Mouse (Mus musculus) liver, embryonic 15.5 days (tissue): ENCODE data around the gene Map3k1. TPM values are rescaled to one million over a fixed set of nuclear protein-coding genes. Genes with fewer than 3 reads are reported as not detected.

ENCODE experiments used
- ATAC-seq: fragments of 200-750 bp; cut with Nextera tagmentation; 2 replicates; pipeline ENCODE4 v1.8.0; 2017; ENCODE audit warnings: moderate number of reproducible peaks, mild to moderate bottlenecking, moderate library complexity; ENCODE audit not compliant: insufficient read depth
- H3K27ac ChIP-seq: fragments of 300-500 bp; sonication (generic); replicated peaks from 2 replicates; pipeline ENCODE4 v1.5.1; 2015; ENCODE audit warnings: mild to moderate bottlenecking, inconsistent platforms
- H3K27me3 ChIP-seq: fragments of 300-500 bp; sonication (generic); 2 replicates; pipeline ENCODE4 v1.6.1; 2015; ENCODE audit warnings: mild to moderate bottlenecking, inconsistent platforms
- H3K36me3 ChIP-seq: fragments of 300-500 bp; sonication (generic); replicated peaks from 2 replicates; pipeline ENCODE4 v1.6.1; 2015; ENCODE audit warnings: moderate library complexity, mild to moderate bottlenecking, inconsistent platforms
- H3K4me1 ChIP-seq: fragments of 300-500 bp; sonication (generic); replicated peaks from 2 replicates; pipeline ENCODE4 v1.6.1; 2015; ENCODE audit warnings: inconsistent platforms
- H3K4me2 ChIP-seq: fragments of 300-500 bp; sonication (generic); 2 replicates; pipeline ENCODE4 v1.6.1; 2015; ENCODE audit warnings: moderate library complexity, mild to moderate bottlenecking, inconsistent platforms
- H3K4me3 ChIP-seq: fragments of 300-500 bp; sonication (generic); replicated peaks from 2 replicates; pipeline ENCODE4 v1.5.1; 2015; ENCODE audit warnings: mild to moderate bottlenecking, inconsistent platforms
- H3K9ac ChIP-seq: fragments of 300-500 bp; sonication (generic); 2 replicates; pipeline ENCODE4 v1.6.1; 2015; ENCODE audit warnings: moderate library complexity, mild to moderate bottlenecking, inconsistent platforms
- H3K9me3 ChIP-seq: fragments of 300-500 bp; sonication (generic); replicated peaks from 2 replicates; pipeline ENCODE4 v1.6.1; 2016; ENCODE audit warnings: inconsistent platforms
- WGBS: fragments of 180-500 bp; shearing (Covaris S2); methylation state at CpG from one replicate; pipeline ENCODE4 v1.1.7; 2015; ENCODE audit warnings: mixed read lengths; ENCODE audit not compliant: insufficient replicate concordance; 5-methylcytosine and 5-hydroxymethylcytosine counted together
- polyA plus RNA-seq: library from polyadenylated mRNA; unstranded; fragments of >200 nt; fragmentation: Nextera tagmentation; extraction: Ambion mirVana; gene quantifications from 2 replicates; pipeline ENCODE4 v1.2.1, GENCODE M21; 2015

Map3k1 gene
- polyA plus RNA-seq, 1 experiment from 2014 or later, result 12.3 TPM

DNA sequence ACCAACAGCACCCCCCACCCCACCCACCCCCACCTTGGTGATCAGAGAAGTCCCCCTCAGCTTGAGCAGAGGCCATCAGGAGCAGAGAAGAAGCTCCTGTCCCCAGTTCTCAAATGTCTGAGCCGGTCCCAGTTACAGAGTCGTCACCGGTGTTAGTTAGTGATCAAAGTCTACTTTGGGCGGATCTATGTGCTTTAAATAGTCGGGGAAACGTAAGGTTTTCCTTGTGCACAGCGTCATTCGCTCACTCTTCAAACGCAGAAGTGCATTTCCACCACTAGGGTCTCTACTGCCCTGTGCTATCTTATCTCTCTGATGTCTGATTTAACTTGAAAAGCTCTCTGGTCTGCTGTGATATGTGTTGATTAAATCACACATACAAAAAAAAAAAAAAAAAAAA is 38.0 kb downstream of the Map3k1 start:
- Histone ChIP-seq H3K4me1 (no peaks in the 10 kb centered on the region), H3K36me3 (peaks cover 98% of the 10 kb centered on the region), H3K4me2 (no peak overlapping the region), H3K9ac (no peak overlapping the region), H3K9me3 (no peaks in the 10 kb centered on the region), H3K4me3 (no peak overlapping the region), H3K27ac (no peak overlapping the region), H3K27me3 (no peaks in the 10 kb centered on the region)
- 89% methylated on average over 9 of the region's 9 CpGs for WGBS
- peak; percentile 23 for ATAC-seq

GRCm38 (mm10) chr13:111762526-111762925 is 46.3 kb downstream of the Map3k1 start:
- no peak for ATAC-seq
- H3K27ac ChIP-seq, result no peak overlapping the region
- no peak overlapping the region for H3K4me3 ChIP-seq
- no peaks in the 10 kb centered on the region for H3K9me3 ChIP-seq
- WGBS, result 66% methylated on average over 12 of the region's 12 CpGs
- no peaks in the 10 kb centered on the region for H3K27me3 ChIP-seq
- no peak overlapping the region for H3K4me2 ChIP-seq
- no peaks in the 10 kb centered on the region for H3K4me1 ChIP-seq
- peaks cover 97% of the 10 kb centered on the region for H3K36me3 ChIP-seq
- H3K9ac ChIP-seq, result no peak overlapping the region

DNA sequence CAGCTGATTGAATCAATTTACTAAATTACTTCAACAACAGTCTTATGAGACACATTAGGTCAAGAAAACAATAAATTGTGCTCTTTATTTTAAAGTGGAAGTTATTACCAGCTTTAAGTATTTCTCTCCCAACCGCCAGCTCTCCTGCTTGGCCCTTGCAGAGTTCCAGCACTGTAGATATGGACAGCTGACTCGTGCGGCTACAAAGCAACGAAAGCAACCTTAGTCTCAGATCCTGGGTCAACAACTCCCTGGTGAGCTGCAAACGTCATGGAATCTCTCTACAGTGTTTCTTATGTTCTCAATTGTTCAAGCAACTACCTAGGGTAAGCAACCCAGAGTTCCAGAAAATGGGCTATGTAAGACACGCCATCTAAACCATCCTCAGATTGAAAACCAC is 51.8 kb downstream of the Map3k1 start:
- H3K36me3 ChIP-seq, result peaks cover 98% of the 10 kb centered on the region
- ATAC-seq, result no peak
- no peak overlapping the region for H3K4me2 ChIP-seq
- H3K9ac ChIP-seq, result no peak overlapping the region
- no peaks in the 10 kb centered on the region for H3K9me3 ChIP-seq
- 89% methylated on average over 6 of the region's 6 CpGs for WGBS
- no peak overlapping the region for H3K27ac ChIP-seq
- H3K4me3 ChIP-seq, result no peak overlapping the region
- no peaks in the 10 kb centered on the region for H3K4me1 ChIP-seq
- no peaks in the 10 kb centered on the region for H3K27me3 ChIP-seq

DNA sequence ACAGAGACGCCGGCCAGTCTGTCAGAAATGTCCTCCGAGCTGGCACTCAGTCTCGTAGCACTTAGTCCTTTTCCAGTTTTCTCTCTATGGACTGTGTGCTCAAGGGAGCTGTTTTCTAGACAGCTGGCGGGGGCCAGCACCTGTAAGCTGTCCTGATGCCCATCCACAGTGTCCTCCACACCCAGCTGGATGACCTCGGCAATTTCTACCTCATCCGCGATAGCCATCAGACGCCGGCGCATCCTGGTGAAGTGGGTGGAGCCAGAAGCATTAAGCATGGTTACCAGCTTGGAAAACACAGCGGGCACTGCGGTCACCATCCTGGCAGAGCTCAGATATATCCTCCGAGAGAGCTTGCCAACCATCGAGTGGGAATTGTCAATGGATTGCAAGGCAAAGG is 52.9 kb downstream of the Map3k1 start:
- Histone ChIP-seq H3K4me3 (no peak overlapping the region), H3K36me3 (peaks cover 98% of the 10 kb centered on the region), H3K9ac (no peak overlapping the region), H3K27ac (no peak overlapping the region), H3K9me3 (no peaks in the 10 kb centered on the region), H3K27me3 (no peaks in the 10 kb centered on the region), H3K4me1 (no peaks in the 10 kb centered on the region), H3K4me2 (no peak overlapping the region)
- ATAC-seq, result no peak
- WGBS, result 91% methylated on average over 15 of the region's 15 CpGs

DNA sequence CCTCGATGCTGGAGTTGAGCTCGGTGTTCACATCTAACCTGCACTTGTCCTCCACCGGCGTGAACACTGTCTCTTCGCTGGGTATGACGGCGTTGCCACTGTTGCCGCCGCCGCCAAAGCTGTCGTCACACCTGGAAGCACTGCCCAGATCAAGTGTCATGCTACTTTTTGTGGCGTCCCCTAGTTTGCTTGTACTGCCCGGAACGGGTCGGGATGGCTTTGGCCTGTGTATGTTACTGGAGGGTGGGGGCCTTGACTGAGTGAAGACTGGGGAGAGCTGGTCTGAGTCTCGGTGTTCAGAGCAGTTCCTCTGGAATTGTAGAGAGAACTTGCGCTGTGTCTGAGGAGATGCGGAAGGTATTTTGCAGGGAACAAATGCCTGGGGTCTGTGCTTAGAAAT is 53.4 kb downstream of the Map3k1 start:
- no peaks in the 10 kb centered on the region for H3K27me3 ChIP-seq
- H3K9me3 ChIP-seq, result no peaks in the 10 kb centered on the region
- H3K9ac ChIP-seq, result no peak overlapping the region
- H3K27ac ChIP-seq, result no peak overlapping the region
- no peaks in the 10 kb centered on the region for H3K4me1 ChIP-seq
- no peak overlapping the region for H3K4me2 ChIP-seq
- peaks cover 98% of the 10 kb centered on the region for H3K36me3 ChIP-seq
- H3K4me3 ChIP-seq, result no peak overlapping the region
- no peak for ATAC-seq
- WGBS, result 94% methylated on average over 18 of the region's 18 CpGs

DNA sequence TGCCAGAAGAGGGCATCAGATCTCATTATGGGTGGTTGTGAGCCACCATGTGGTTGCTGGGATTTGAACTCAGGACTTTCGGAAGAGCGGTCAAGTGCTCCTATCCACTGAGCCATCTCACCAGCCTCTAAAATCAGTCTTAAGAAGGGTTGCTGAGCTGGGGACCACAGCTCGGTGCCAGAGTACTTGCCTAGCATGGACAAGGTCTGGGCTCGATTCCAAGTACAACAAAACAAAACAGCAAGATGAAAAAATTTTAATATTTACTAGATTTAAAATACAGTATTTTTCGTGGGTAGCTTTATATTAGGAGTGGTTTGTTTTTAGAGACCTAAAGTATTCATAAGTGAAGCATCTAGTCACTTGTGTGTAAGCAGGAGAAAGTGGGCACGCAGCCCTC is 55.5 kb downstream of the Map3k1 start:
- WGBS, result 88% methylated on average over 6 of the region's 6 CpGs

GRCm38 (mm10) chr13:111748301-111749062 is 60.3 kb downstream of the Map3k1 start:
- ATAC-seq, result no peak
- H3K27me3 ChIP-seq, result no peaks in the 10 kb centered on the region
- peaks cover 32% of the 10 kb centered on the region for H3K4me1 ChIP-seq
- H3K27ac ChIP-seq, result no peak overlapping the region
- no peak overlapping the region for H3K9ac ChIP-seq
- H3K9me3 ChIP-seq, result no peaks in the 10 kb centered on the region
- peaks cover 63% of the 10 kb centered on the region for H3K36me3 ChIP-seq
- no peak overlapping the region for H3K4me3 ChIP-seq
- no peak overlapping the region for H3K4me2 ChIP-seq
- WGBS, result 93% methylated on average over 28 of the region's 28 CpGs

More for the DNA sequence above, 55.5 kb downstream of the Map3k1 start:
- Histone ChIP-seq H3K4me3 (no peak overlapping the region), H3K27me3 (no peaks in the 10 kb centered on the region), H3K9ac (no peak overlapping the region), H3K27ac (no peak overlapping the region), H3K4me1 (no peaks in the 10 kb centered on the region), H3K9me3 (no peaks in the 10 kb centered on the region), H3K4me2 (no peak overlapping the region), H3K36me3 (peaks cover 99% of the 10 kb centered on the region)
- ATAC-seq, result no peak

- H3K4me1 ChIP-seq, result peaks cover 37% of the 10 kb centered on the region
- whole genome bisulfite sequencing, result 26% methylated on average over 5 of the region's 5 CpGs
- H3K27me3 ChIP-seq, result no peaks in the 10 kb centered on the region
- no peak overlapping the region for H3K4me3 ChIP-seq
- H3K9me3 ChIP-seq, result no peaks in the 10 kb centered on the region
- ATAC-seq, result peak; percentile 64
- peak overlapping the region; percentile 45; the same call in 1 of the 2 replicates for H3K27ac ChIP-seq
- peaks cover 47% of the 10 kb centered on the region for H3K36me3 ChIP-seq
- H3K4me2 ChIP-seq, result peak overlapping the region; percentile 26
- H3K9ac ChIP-seq, result no peak overlapping the region
Measured at GRCm38 (mm10) chr13:111746831-111747230, 62.0 kb downstream of the Map3k1 start.

DNA sequence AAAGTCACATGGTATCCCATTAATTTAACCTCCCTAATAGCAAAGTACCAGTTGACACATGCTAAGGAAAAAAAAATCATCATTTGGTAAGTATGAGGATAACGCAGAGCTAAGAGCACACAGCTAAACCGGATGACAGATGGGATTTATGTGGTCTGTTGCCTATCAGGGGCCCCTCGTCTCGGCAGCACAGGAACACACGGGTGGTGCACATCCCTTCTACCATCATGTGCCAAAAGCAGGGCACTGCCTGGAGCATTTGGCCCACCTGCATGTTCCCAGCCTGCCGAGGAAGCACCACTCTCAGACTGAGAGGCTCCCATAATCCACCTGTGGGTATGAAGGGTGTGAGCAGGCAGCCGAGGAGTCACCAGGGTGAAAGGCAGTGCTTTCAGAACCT is 63.6 kb downstream of the Map3k1 start:
- H3K9me3 ChIP-seq, result no peaks in the 10 kb centered on the region
- no peak for ATAC-seq
- no peak overlapping the region for H3K9ac ChIP-seq
- peaks cover 31% of the 10 kb centered on the region for H3K36me3 ChIP-seq
- H3K4me3 ChIP-seq, result no peak overlapping the region
- peak overlapping the region; percentile 86 for H3K27ac ChIP-seq
- H3K4me1 ChIP-seq, result peaks cover 37% of the 10 kb centered on the region
- H3K4me2 ChIP-seq, result no peak overlapping the region
- no peaks in the 10 kb centered on the region for H3K27me3 ChIP-seq
- 56% methylated on average over 7 of the region's 7 CpGs for WGBS

DNA sequence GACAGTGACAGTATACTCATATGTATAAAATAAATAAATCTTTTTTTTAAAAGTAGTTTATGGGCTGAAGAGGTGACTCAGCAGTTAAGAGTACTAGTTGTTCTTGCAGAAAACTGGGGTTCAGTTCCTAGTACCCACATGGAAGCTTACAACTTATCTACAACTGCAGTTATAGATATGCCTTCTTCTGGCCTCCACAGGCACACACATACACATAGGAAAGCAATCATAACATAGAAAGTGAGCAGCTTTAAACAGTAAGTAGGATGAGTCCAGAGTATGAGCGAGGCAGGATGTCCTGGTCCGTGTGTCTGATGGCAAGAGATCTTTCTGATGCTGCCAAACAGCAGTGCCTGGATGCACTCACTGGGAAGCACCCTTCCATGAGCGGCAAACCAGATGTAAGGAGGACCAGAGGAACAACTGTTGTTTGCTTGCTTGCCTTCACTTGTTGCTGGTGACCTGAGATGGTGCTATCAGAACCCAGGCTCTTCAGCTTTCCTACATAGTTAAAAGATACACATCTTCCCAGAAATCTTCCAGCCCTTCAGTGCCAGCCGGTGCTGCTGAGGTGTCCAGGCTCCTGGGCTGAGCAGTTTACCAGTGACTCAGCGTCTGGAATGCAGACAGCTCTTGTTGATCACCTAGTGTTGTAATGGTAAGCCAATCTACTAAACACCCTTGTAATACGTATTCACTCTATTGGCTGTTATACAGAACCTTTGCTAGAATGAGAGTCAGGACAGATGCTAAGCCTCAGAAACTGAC is 64.4 kb downstream of the Map3k1 start:
- 51% methylated on average over 6 of the region's 6 CpGs for WGBS
- ATAC-seq, result peak; percentile 88
- H3K4me3 ChIP-seq, result no peak overlapping the region
- H3K9ac ChIP-seq, result no peak overlapping the region
- H3K27ac ChIP-seq, result peak overlapping the region; percentile 86
- peak overlapping the region; percentile 50 for H3K4me2 ChIP-seq
- H3K9me3 ChIP-seq, result no peaks in the 10 kb centered on the region
- peaks cover 23% of the 10 kb centered on the region for H3K36me3 ChIP-seq
- H3K27me3 ChIP-seq, result no peaks in the 10 kb centered on the region
- peaks cover 37% of the 10 kb centered on the region for H3K4me1 ChIP-seq

DNA sequence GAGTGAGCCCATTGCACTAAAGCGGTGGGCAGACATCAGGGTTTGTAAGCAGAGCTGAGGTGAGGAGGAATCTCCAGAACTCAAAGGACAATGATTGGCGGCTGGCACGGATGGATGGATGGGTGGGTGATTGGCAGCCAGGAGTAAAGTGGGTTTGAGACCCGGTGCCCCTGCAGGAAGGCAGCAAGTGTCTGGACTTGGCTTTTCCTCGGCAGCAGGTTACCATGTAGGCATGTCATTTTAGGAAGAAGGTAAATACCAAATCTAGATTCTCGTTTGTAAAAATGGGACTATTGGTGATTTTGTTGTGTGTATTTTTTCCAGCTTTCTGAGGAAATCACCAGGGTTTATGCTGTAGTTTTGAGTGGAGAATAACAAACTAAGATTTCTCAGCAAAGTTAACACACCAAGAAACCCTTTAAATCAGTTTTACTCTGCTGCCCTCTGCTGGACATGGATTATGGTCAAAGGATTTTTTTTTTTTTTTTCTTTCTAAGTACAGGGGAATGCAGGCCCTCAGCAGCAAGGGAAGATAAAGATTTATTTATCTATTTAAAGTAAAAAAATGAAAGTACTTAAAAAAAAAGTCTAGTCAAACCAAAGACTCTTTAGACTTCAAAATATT is 66.7 kb downstream of the Map3k1 start:
- no peaks in the 10 kb centered on the region for H3K27me3 ChIP-seq
- no peaks in the 10 kb centered on the region for H3K9me3 ChIP-seq
- no peak overlapping the region for H3K27ac ChIP-seq
- no peak for ATAC-seq
- H3K4me2 ChIP-seq, result no peak overlapping the region
- no peak overlapping the region for H3K9ac ChIP-seq
- peaks cover 31% of the 10 kb centered on the region for H3K4me1 ChIP-seq
- no peak overlapping the region for H3K4me3 ChIP-seq
- 0 out of 2 replicates have a peak, but pooled peaks cover 2% of the 10 kb centered on the region for H3K36me3 ChIP-seq
- WGBS, result 51% methylated on average over 6 of the region's 6 CpGs
